Mouse (Mus musculus): ENCODE results near the gene March1.

DNA sequence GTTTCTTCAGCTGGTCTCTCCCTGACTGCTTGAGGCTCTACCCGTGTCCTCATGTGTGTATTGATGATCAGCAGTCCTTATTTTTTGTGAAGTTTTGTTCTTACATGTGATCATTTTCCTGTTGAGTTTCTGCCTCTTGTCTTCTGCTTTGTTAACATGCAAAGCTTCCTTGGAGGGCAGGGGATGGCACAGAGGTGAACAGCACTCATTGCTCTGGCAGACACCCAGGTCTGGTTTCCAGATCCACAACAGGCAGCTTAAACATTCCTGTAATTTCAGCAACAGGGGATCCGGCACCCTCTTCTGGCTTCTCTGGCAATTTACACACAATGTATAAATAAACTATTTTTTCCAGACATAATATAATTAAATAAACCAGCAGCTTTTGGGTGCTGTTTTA lies 652.4 kb downstream of the March1 start:
- no peak for TF ChIP-seq GATA1 (IDR thresholded peaks at IDR 0.05; ENCODE audit: borderline replicate concordance, low read length)
- no peak for TF ChIP-seq FLI1 (IDR thresholded peaks at IDR 0.05; ENCODE audit: low read length)

Measured in megakaryocyte, embryonic 14.5 days (primary cell).